Mouse (Mus musculus): ENCODE measurements around the gene Rps6ka2. TPM values are rescaled to one million over a fixed set of nuclear protein-coding genes. Genes with fewer than 3 reads are reported as not detected.
A peak's percentile ranks its signal among the peaks of the same experiment; 100 is the strongest.

Gene Rps6ka2
- polyA plus RNA-seq, 1 experiment from 2014 or later, result 21.9 TPM

DNA sequence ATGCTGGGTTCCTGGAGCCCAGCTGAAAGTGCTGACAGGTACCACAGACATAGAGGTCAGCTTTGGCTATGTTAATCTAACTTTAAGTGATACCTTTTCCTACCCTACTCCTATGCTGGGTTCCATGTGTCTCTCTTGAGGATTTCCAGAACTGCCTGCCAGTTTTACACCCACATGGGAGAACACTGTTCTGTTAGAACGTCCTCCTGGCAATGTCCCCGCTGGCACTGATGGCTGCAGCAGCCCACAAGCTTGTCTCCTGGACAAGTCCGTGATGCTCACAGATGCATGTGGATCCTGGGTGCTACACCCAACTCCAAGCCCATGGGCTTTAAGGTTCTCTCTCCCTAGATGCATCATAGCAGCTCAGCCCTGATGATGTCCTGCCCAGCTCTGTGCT is 44.1 kb downstream of the Rps6ka2 start:
- ATAC-seq (replicated peaks), result no peak

DNA sequence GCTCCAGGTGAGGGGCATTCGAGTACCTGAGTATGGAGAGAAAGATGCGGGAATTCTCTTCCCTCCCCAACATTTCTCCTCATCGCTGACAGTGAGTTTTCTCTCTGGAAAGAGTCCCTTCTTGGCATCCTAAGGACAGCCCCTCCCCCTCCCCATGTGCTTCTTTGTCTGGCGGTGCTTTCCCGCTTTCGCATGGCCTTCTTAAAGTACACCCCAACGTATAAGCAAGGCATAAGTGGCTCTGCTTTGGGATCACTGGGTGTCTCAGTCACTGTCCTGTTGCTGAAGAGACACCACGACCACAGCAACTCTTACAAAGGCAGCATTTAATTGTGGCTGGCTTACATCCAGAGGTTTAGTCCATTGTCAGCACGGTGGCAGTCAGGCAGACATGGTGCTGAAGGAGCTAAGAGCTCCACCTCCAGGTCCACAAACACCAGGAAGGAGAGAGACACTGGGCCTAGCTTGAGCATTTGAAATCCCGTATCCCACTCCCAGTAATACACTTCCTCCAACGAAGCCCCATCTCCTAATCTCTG is 47.9 kb downstream of the Rps6ka2 start:
- no peaks in the 10 kb centered on the region for H3K9me3 ChIP-seq
- H3K9ac ChIP-seq, result no peak overlapping the region
- ATAC-seq (replicated peaks), result no peak
- H3K4me1 ChIP-seq, result peaks cover 27% of the 10 kb centered on the region; the same call in 1 of the 2 replicates
- no peaks in the 10 kb centered on the region for H3K36me3 ChIP-seq (replicated peaks)
- no peak overlapping the region for H3K4me2 ChIP-seq
- H3K4me3 ChIP-seq, result no peak overlapping the region
- 0 out of 2 replicates have a peak overlapping the region, but pooled peaks have one; percentile 1 for H3K27ac ChIP-seq
- 64% methylated on average over 11 of the region's 11 CpGs for WGBS
- no peaks in the 10 kb centered on the region for H3K27me3 ChIP-seq (replicated peaks)

More for the DNA sequence above, 44.1 kb downstream of the Rps6ka2 start:
- Histone ChIP-seq H3K27me3 (replicated peaks) (no peaks in the 10 kb centered on the region), H3K4me2 (no peak overlapping the region), H3K27ac (no peak overlapping the region), H3K4me1 (peaks cover 23% of the 10 kb centered on the region; the same call in 1 of the 2 replicates), H3K4me3 (no peak overlapping the region), H3K9me3 (no peaks in the 10 kb centered on the region), H3K9ac (no peak overlapping the region), H3K36me3 (replicated peaks) (no peaks in the 10 kb centered on the region)
- 91% methylated on average over 3 of the region's 3 CpGs for WGBS

DNA sequence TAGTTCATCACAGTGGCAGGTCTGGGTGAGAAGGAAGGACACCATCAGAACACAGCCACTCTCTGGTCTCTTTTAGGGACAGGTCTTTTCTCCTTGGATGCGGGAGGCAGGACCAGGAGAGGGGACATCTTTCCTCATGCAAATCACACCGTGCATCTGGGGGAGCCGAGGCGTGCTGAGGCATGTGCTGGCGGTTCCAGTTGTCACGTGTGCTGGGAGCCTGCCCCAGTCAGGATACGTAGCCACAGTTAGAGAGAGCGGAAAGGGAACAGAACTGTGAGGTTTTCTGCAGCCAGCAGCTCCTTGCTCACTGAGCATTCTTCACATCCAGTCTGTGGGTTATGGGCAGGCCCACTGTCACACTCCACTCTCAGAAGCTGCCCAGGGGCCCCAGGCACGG is 48.5 kb downstream of the Rps6ka2 start:
- 0 out of 2 replicates have a peak overlapping the region, but pooled peaks have one; percentile 1 for H3K27ac ChIP-seq
- no peaks in the 10 kb centered on the region for H3K9me3 ChIP-seq
- no peak for ATAC-seq (replicated peaks)
- no peak overlapping the region for H3K4me3 ChIP-seq
- H3K4me1 ChIP-seq, result peaks cover 27% of the 10 kb centered on the region; the same call in 1 of the 2 replicates
- H3K27me3 ChIP-seq (replicated peaks), result no peaks in the 10 kb centered on the region
- H3K9ac ChIP-seq, result no peak overlapping the region
- no peak overlapping the region for H3K4me2 ChIP-seq
- H3K36me3 ChIP-seq (replicated peaks), result no peaks in the 10 kb centered on the region
- 88% methylated on average over 9 of the region's 9 CpGs for WGBS

DNA sequence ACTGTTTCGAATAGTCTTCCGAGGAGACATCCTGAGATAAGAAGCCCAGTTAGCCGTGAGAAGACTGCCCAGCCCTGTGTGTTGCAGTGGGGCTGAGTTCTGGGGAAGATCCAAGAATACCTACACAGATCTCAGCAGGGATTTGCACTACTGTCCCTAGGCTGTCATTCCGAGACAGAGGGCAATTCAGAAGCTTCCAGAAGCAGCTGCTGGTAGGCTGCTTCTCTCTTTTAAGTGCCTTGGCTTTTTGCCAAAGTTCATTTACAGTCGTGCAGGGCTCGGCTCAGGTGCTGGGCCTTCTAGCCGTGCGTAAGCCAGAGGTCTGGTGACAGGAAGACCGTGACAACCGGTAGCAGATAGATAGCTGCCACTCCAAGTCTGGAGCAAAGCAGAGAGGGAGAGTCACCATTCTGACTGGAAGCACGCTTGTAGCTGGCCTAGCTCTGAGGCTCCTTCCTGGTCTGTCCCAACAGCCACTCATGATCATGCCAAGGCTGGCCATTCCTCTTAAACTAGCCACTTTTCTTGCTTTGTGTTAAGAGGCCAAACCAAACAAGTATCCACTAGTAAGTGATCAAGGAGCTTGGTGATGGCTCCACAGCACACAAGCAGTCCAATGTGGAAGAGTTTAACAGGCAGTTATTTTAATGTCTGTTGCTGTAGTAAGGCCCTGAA is 49.3 kb downstream of the Rps6ka2 start:
- Histone ChIP-seq H3K9me3 (no peaks in the 10 kb centered on the region), H3K9ac (no peak overlapping the region), H3K4me1 (peaks cover 27% of the 10 kb centered on the region; the same call in 1 of the 2 replicates), H3K4me2 (no peak overlapping the region), H3K27ac (0 out of 2 replicates have a peak overlapping the region, but pooled peaks have one; percentile 1), H3K4me3 (no peak overlapping the region), H3K27me3 (replicated peaks) (no peaks in the 10 kb centered on the region), H3K36me3 (replicated peaks) (no peaks in the 10 kb centered on the region)
- WGBS, result 53% methylated on average over 11 of the region's 11 CpGs
- no peak for ATAC-seq (replicated peaks)

DNA sequence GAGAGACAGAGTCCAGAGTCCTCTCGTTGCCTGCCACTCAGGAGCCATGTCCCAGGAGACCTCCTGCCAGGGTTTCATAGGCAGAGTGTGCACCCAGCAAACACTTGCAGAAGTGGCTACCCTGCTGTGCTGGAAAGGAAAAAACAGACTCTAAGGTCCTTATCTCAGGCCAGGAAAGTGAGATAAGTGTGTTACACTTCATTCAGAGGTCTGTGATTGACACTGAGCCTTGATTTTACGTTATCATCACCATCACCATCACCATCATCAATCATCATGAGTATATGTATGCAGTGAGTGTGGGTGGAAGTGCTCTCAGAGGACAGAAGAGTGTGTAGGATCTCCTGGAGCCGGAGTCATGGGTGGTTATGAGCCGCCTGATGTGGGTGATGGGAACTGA is 51.4 kb downstream of the Rps6ka2 start:
- no peak overlapping the region for H3K4me3 ChIP-seq
- H3K4me1 ChIP-seq, result peaks cover 23% of the 10 kb centered on the region; the same call in 1 of the 2 replicates
- 92% methylated on average over 4 of the region's 4 CpGs for WGBS
- H3K36me3 ChIP-seq (replicated peaks), result no peaks in the 10 kb centered on the region
- no peaks in the 10 kb centered on the region for H3K27me3 ChIP-seq (replicated peaks)
- no peak overlapping the region for H3K9ac ChIP-seq
- ATAC-seq (replicated peaks), result no peak
- H3K9me3 ChIP-seq, result no peaks in the 10 kb centered on the region
- no peak overlapping the region for H3K27ac ChIP-seq
- no peak overlapping the region for H3K4me2 ChIP-seq

DNA sequence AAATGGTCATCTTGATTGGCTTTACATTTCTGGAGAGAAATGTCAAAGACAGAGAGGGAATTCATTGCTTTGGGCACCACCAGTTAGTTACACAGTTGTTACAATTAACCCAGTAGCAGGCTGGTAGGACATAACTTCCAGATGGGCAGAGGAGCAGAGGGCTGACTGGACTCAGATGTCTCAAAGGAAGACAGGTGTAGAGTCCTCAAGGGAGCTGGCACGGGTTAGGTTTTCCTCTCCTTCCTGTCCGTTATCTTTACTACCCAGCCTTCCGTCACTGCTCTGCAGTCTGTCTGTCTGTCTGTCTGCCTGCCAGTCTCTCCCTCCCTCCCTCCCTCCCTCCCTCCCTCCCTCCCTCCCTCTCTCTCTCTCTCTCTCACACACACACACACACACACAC is 52.3 kb downstream of the Rps6ka2 start:
- Histone ChIP-seq H3K9me3 (no peaks in the 10 kb centered on the region), H3K9ac (no peak overlapping the region), H3K27me3 (replicated peaks) (no peaks in the 10 kb centered on the region), H3K4me2 (no peak overlapping the region), H3K4me1 (peaks cover 26% of the 10 kb centered on the region; the same call in 1 of the 2 replicates), H3K27ac (no peak overlapping the region), H3K4me3 (no peak overlapping the region), H3K36me3 (replicated peaks) (no peaks in the 10 kb centered on the region)
- 84% methylated on average over 3 of the region's 3 CpGs for WGBS
- no peak for ATAC-seq (replicated peaks)

DNA sequence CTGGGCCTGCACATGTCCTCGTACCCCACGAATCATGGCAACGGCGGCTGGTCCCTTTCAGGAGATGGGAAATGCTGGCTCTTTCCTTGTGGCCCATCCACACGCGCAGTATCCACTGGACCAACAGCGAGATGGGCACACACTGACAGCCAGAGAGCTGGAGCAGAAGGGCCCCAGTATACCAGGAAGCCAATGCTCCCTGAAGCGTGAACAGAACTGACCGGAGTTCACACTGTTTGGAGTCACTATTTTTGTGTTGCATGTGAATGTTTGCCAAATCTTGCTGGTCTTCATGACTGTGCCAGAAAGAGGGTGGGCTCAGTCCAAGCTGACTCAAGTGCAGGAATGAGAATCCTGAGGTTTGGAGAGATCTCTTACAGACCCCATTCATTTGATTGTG is 58.6 kb downstream of the Rps6ka2 start:
- ATAC-seq (replicated peaks), result no peak
- H3K27ac ChIP-seq, result no peak overlapping the region

DNA sequence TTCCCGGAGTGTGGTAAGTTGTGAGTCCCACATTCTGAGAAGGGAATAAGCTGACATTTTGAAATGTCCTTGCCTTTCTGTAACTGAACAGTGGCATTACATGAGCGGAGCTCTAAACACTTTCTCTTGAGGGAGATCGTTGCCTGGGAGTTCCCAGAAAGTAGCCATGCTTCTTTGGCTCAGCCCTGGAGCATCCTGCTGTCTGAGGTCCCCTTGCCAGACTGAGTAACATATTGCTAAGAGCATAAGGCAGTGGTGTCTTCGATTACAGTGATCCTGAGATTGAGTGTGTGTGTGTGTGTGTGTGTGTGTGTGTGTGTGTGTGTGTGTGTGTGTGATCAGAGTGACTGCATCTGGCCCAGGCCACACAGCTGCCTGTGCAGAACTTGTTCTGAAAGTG is 61.4 kb downstream of the Rps6ka2 start:
- no peaks in the 10 kb centered on the region for H3K27me3 ChIP-seq (replicated peaks)
- H3K9ac ChIP-seq, result no peak overlapping the region
- 83% methylated on average over 4 of the region's 4 CpGs for WGBS
- no peak overlapping the region for H3K27ac ChIP-seq
- H3K4me1 ChIP-seq, result peaks cover 13% of the 10 kb centered on the region
- H3K4me3 ChIP-seq, result no peak overlapping the region
- ATAC-seq (replicated peaks), result no peak
- H3K36me3 ChIP-seq (replicated peaks), result no peaks in the 10 kb centered on the region
- H3K4me2 ChIP-seq, result no peak overlapping the region
- H3K9me3 ChIP-seq, result no peaks in the 10 kb centered on the region

More for the DNA sequence above, 58.6 kb downstream of the Rps6ka2 start:
- Histone ChIP-seq H3K4me2 (no peak overlapping the region), H3K4me1 (peaks cover 13% of the 10 kb centered on the region), H3K27me3 (replicated peaks) (no peaks in the 10 kb centered on the region), H3K9me3 (no peaks in the 10 kb centered on the region), H3K4me3 (no peak overlapping the region), H3K9ac (no peak overlapping the region), H3K36me3 (replicated peaks) (no peaks in the 10 kb centered on the region)
- 89% methylated on average over 9 of the region's 9 CpGs for WGBS

DNA sequence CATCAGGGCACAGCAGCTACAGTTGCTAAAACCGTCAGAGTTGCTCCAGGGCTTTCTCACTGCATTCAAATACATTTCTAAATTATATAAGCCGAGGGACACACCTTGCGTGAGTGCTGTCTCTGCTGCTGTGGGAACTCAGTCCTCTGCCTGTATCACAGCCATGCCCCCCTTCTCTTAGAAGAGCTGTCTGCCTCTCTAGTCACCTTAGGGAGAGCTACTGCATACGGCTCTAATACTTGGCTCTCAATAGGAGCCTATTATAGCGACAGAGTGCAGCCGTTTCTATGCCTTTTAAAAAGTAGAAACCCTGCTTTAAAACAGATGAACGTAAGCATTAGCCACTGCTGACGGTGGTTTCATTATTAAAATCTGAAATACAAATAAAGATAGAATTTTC is 61.9 kb downstream of the Rps6ka2 start:
- no peak for ATAC-seq (replicated peaks)
- no peak overlapping the region for H3K4me3 ChIP-seq
- H3K4me2 ChIP-seq, result no peak overlapping the region
- H3K27me3 ChIP-seq (replicated peaks), result no peaks in the 10 kb centered on the region
- peaks cover 12% of the 10 kb centered on the region for H3K4me1 ChIP-seq
- H3K27ac ChIP-seq, result no peak overlapping the region
- H3K9ac ChIP-seq, result no peak overlapping the region
- 59% methylated on average over 8 of the region's 8 CpGs for WGBS
- no peaks in the 10 kb centered on the region for H3K9me3 ChIP-seq
- no peaks in the 10 kb centered on the region for H3K36me3 ChIP-seq (replicated peaks)

DNA sequence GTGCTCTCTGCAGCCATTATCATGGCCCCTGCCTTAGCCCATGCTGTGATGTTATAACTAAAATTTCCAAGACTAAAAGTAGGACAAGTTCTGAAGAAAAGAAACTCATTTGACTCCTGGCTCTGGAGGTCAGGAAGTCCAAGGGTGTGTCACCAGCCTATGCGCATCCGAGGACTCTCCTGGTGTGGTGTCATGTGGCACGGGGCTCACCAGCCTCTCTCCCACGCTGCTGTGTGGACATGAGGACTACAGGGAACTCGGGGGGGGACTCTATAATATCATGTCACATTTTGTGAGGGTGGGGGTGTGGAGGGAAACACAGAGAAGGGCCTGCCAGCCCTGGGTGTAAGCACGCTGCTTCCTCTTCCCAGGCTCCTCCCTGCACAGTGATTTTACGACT is 62.5 kb downstream of the Rps6ka2 start:
- Histone ChIP-seq H3K36me3 (replicated peaks) (no peaks in the 10 kb centered on the region), H3K4me1 (peaks cover 10% of the 10 kb centered on the region), H3K9me3 (no peaks in the 10 kb centered on the region), H3K4me2 (no peak overlapping the region), H3K9ac (no peak overlapping the region), H3K27ac (no peak overlapping the region), H3K27me3 (replicated peaks) (no peaks in the 10 kb centered on the region), H3K4me3 (no peak overlapping the region)
- ATAC-seq (replicated peaks), result no peak
- WGBS, result 74% methylated on average over 7 of the region's 7 CpGs

DNA sequence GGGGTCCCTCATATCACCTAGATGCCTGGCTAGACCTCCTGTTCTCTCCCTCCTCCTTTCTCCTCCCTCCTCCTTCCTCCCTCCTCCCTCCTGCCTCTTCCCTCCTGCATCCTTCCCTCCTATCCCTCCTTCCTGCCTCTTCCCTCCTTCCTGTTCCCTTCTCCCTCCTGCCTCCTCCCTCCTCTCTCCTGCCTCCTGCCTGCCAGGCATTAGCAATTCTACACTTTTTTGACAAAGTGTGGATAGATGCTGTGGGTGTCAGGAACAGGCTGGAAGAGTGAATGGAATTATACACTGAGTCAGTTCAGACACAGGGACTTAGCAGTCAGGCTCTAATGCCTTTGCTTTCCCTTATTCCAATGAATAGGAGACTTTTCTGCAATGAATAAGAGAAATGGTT is 63.3 kb downstream of the Rps6ka2 start:
- Histone ChIP-seq H3K27ac (no peak overlapping the region), H3K4me3 (no peak overlapping the region), H3K27me3 (replicated peaks) (no peaks in the 10 kb centered on the region), H3K36me3 (replicated peaks) (no peaks in the 10 kb centered on the region), H3K4me1 (0 out of 2 replicates have a peak, but pooled peaks cover 4% of the 10 kb centered on the region), H3K9ac (no peak overlapping the region), H3K9me3 (no peaks in the 10 kb centered on the region), H3K4me2 (no peak overlapping the region)
- no peak for ATAC-seq (replicated peaks)

DNA sequence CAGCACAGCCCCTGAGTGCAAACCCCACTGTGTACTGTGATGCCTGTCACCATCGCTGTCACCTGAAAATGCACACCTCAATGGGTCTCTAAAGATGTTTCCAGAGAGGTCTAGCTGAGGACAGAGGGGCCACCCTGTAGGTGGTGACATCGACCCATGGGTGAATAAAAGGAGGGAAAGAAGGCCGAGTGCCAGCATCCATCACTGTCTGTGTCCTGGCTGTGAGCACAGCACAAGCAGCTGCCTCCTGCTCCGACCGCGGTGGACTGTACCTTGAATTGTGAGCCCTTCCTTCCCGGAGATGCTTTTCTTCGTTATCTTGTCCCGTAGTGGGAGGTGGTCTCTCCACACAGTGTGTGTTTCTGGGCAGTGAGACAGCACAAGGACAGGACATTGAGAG is 67.8 kb downstream of the Rps6ka2 start:
- H3K36me3 ChIP-seq (replicated peaks), result no peaks in the 10 kb centered on the region
- WGBS, result 92% methylated on average over 9 of the region's 9 CpGs

DNA sequence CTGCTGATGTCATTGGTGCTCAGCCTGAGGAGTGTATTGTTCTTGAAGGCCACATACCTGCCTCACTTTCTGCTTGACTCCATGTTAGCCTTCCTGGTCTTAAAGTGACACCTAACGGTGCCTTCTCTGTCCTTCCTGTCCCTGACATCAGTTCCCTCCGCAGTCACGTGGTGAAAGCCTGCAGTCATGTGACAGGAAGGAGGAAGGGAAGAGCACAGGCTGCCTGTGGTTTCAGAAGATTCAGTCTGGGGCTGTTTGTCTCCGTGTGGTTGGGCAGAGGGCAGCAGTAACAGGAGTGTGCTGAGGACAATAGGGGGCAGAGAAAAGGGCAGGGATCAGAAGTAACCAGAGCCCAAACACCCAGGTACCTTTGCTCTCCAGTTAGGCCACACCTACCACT is 68.9 kb downstream of the Rps6ka2 start:
- Histone ChIP-seq H3K36me3 (replicated peaks) (no peaks in the 10 kb centered on the region), H3K4me2 (no peak overlapping the region), H3K4me1 (no peaks in the 10 kb centered on the region), H3K27me3 (replicated peaks) (no peaks in the 10 kb centered on the region), H3K27ac (no peak overlapping the region), H3K4me3 (no peak overlapping the region), H3K9me3 (no peaks in the 10 kb centered on the region), H3K9ac (no peak overlapping the region)
- ATAC-seq (replicated peaks), result no peak
- 73% methylated on average over 4 of the region's 4 CpGs for whole genome bisulfite sequencing

More for the DNA sequence above, 67.8 kb downstream of the Rps6ka2 start:
- Histone ChIP-seq H3K9me3 (no peaks in the 10 kb centered on the region), H3K4me3 (no peak overlapping the region), H3K27ac (no peak overlapping the region), H3K9ac (no peak overlapping the region), H3K4me2 (no peak overlapping the region), H3K27me3 (replicated peaks) (no peaks in the 10 kb centered on the region), H3K4me1 (no peaks in the 10 kb centered on the region)
- ATAC-seq (replicated peaks), result no peak
